Mouse (Mus musculus) testis, adult 2 months (tissue): ENCODE results near the gene Grik3.

Experiments used
- CTCF ChIP-seq: fragments of 200-500 bp; IDR thresholded peaks from 2 replicates; pipeline ENCODE4 v1.5.1; 2012; ENCODE audit warnings: low read depth, mild to moderate bottlenecking, inconsistent platforms, low read length, moderate library complexity; ENCODE audit not compliant: control insufficient read depth, insufficient read depth, insufficient replicate concordance
- POLR2A ChIP-seq: fragments of 200-500 bp; IDR thresholded peaks from 2 replicates; pipeline ENCODE4 v1.6.1; 2012; ENCODE audit warnings: low read depth, mild to moderate bottlenecking, inconsistent platforms, low read length, moderate library complexity; ENCODE audit not compliant: control insufficient read depth

DNA sequence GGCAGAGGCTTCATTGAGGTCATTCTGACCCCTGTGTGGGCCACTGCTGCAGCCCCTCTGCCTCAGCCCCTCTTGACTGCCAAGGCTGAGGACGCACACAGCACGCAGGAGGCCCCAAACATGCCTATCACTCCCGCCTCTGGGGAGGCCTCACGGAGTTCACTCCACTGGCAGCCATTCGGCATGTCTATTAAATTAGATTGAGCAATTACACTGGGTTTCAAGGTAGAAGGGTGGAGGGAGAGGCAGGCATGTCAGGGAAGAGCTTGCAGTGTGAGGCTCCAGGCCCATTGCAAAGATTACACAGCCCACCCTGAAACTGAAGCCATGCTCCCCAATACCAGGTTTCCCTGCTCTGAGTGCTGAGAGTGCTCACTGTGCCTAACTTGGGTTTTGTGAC, 34.0 kb upstream of the Grik3 start:
- TF ChIP-seq CTCF (no peak), POLR2A (no peak)
